21 mouse cellular contexts compared by ENCODE assay signal in the genomic region with DNA sequence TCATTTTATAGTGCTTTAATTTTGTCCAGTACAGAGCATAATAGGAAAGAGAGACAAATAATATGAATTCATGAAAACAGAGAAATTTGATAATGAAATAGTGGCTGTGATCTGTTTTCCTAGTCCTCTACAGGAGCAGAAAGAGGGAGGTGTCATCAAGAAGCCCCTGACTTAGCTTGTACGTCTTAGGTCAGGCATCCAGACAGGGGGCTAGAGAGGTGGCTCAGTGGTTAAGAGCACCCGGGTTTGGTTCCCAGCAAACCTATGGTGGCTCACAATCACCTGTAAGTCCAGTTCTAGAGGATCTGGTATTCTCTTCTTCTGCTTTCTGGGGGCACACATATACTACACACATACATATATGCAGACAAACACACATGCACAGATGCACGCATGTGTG.
DNase-seq lines count a peak whose midpoint lies in the region; ATAC-seq lines count a peak whose summit lies in the region.
"Had no signal": no experiment of that assay in that cellular context is flagged by ENCODE, and none has a peak within 500 bp of the region (broad histone marks: within the 10 kb centered on the region; RNA-seq: fewer than 3 reads in every experiment).

No protein-coding gene starts in this region.

- H3K9me3 ChIP-seq in kidney, embryonic 16.5 days (ENCODE audit: low read length): no peaks in the 10 kb centered on the region
- no peaks in the 10 kb centered on the region for H3K9me3 ChIP-seq in midbrain, embryonic 11.5 days (ENCODE audit: control insufficient read depth, low read length)
- no peaks in the 10 kb centered on the region for H3K9me3 ChIP-seq in midbrain, embryonic 14.5 days (ENCODE audit: control insufficient read depth, low read length)

- H3K4me2 ChIP-seq in kidney, embryonic 16.5 days (replicated peaks; ENCODE audit: low read depth, low read length): no peak overlapping the region
- no peak overlapping the region for H3K4me2 ChIP-seq in midbrain, embryonic 11.5 days
- no peak overlapping the region for H3K4me2 ChIP-seq in midbrain, embryonic 14.5 days (ENCODE audit: low read length)

- 0 out of 2 replicates have a peak, but pooled peaks have one; percentile 25 for ATAC-seq in kidney, embryonic 16.5 days (ENCODE audit: low FRiP score, low TSS enrichment)
- 0 out of 2 replicates have a peak, but pooled peaks have one; percentile 14 for ATAC-seq in midbrain, embryonic 11.5 days (ENCODE audit: low FRiP score)
- no peak for ATAC-seq in midbrain, embryonic 14.5 days (ENCODE audit: low FRiP score, low TSS enrichment)
- ATAC-seq: activated CD4-positive, CD25-positive, alpha-beta regulatory T cell, adult 4 months; CD4-positive, CD25-positive, alpha-beta regulatory T cell, adult 4 months; Patski had no signal

- H3K27ac ChIP-seq in kidney, embryonic 16.5 days (ENCODE audit: low read length): no peak overlapping the region
- no peak overlapping the region for H3K27ac ChIP-seq in midbrain, embryonic 11.5 days (ENCODE audit: low read depth, low read length)
- H3K27ac ChIP-seq in midbrain, embryonic 14.5 days (replicated peaks; ENCODE audit: low read depth, low read length): no peak overlapping the region

- H3K4me3 ChIP-seq in kidney, embryonic 16.5 days (ENCODE audit: low read length): no peak overlapping the region
- no peak overlapping the region for H3K4me3 ChIP-seq in midbrain, embryonic 11.5 days (ENCODE audit: low read depth, low read length)
- no peak overlapping the region for H3K4me3 ChIP-seq in midbrain, embryonic 14.5 days (replicated peaks; ENCODE audit: low read depth, low read length)

- no peaks in the 10 kb centered on the region for H3K27me3 ChIP-seq in kidney, embryonic 16.5 days (ENCODE audit: insufficient read depth, low read length)
- H3K27me3 ChIP-seq in midbrain, embryonic 11.5 days (ENCODE audit: control insufficient read depth, insufficient read depth, low read length): no peaks in the 10 kb centered on the region; the same call in 1 of the 2 replicates
- no peaks in the 10 kb centered on the region for H3K27me3 ChIP-seq in midbrain, embryonic 14.5 days (ENCODE audit: control insufficient read depth, insufficient read depth, low read length)
- H3K27me3 ChIP-seq: CH12.LX, Patski had no signal

- peak; percentile 56 for DNase-seq in heart, adult 11 months
- no peak for DNase-seq in heart, adult 9 months (ENCODE audit: low spot score in 2 of 2)
- DNase-seq in kidney, postnatal 25 days: no peak
- peak; percentile 83 for DNase-seq in midbrain, embryonic 11.5 days (ENCODE audit: low spot score, missing footprints)
- no peak for DNase-seq in midbrain, embryonic 14.5 days
- DNase-seq: adrenal gland, adult 2 months; adrenal gland, adult 8-10 months; adrenal gland, postnatal 10 days; adrenal gland, postnatal 14 days; adrenal gland, postnatal 25 days; adrenal gland, postnatal 36 days; B cell, adult 2 months; cerebellum, adult 11 months; cerebellum, adult 11-12 months; cerebellum, adult 18-20 months had no signal

- no peaks in the 10 kb centered on the region for H3K36me3 ChIP-seq in kidney, embryonic 16.5 days (ENCODE audit: insufficient read depth, low read length)
- no peaks in the 10 kb centered on the region for H3K36me3 ChIP-seq in midbrain, embryonic 11.5 days (ENCODE audit: control insufficient read depth, insufficient read depth, low read length)
- H3K36me3 ChIP-seq in midbrain, embryonic 14.5 days (ENCODE audit: control insufficient read depth, insufficient read depth, low read length): no peaks in the 10 kb centered on the region
- H3K36me3 ChIP-seq: G1E had no signal

- H3K4me1 ChIP-seq in kidney, embryonic 16.5 days (ENCODE audit: insufficient read depth, low read length): peaks cover 18% of the 10 kb centered on the region
- H3K4me1 ChIP-seq in midbrain, embryonic 11.5 days (ENCODE audit: control insufficient read depth, insufficient read depth, low read length): peaks cover 2% of the 10 kb centered on the region; the same call in 1 of the 2 replicates
- H3K4me1 ChIP-seq in midbrain, embryonic 14.5 days (ENCODE audit: control insufficient read depth, insufficient read depth, low read length): peaks cover 10% of the 10 kb centered on the region

- H3K9ac ChIP-seq in kidney, embryonic 16.5 days (replicated peaks; ENCODE audit: low read length): no peak overlapping the region
- no peak overlapping the region for H3K9ac ChIP-seq in midbrain, embryonic 11.5 days (ENCODE audit: low read length)
- no peak overlapping the region for H3K9ac ChIP-seq in midbrain, embryonic 14.5 days (replicated peaks; ENCODE audit: low read length)

- WGBS in kidney, embryonic 16.5 days: 78% methylated on average over 3 of the region's 3 CpGs
- WGBS in midbrain, embryonic 11.5 days: 78% methylated on average over 3 of the region's 3 CpGs
- WGBS in midbrain, embryonic 14.5 days: 73% methylated on average over 3 of the region's 3 CpGs

Comparison
In these comparisons a context has a peak if more than half of its experiments do, and no peak if none do; other contexts are left out.
1. DNase-seq: peak in heart, adult 11 months (single experiment) and midbrain, embryonic 11.5 days (single experiment); none in heart, adult 9 months (0 of 2), kidney, postnatal 25 days (0 of 2) and midbrain, embryonic 14.5 days (single experiment).